Mouse (Mus musculus) ovary, adult 10 weeks (tissue): ENCODE results near the gene Aggf1. TPM values are rescaled to one million over a fixed set of nuclear protein-coding genes. Genes with fewer than 3 reads are reported as not detected.

Experiments
- polyA plus RNA-seq: library from polyadenylated mRNA; stranded (reverse); fragments of 350-450 nt; fragmentation: Illumina TruSeq; extraction: RNeasy Lipid Tissue Mini Kit (QIAGEN cat#74804); gene quantifications from one replicate; pipeline ENCODE4 v1.2.3, GENCODE M21; 2014

Aggf1 gene
- polyA plus RNA-seq: 42.6 TPM

GRCm38 (mm10) chr13:95374701-95375553, at the start of gene Aggf1:
Gene Aggf1, minus strand, starts transcription at chr13:95375352.

GRCm38 (mm10) chr13:95323400-95323799, 51.8 kb downstream of the Aggf1 start, which contains the start of gene Zbed3:
Gene Zbed3, plus strand, starts transcription at chr13:95323612.

Other genes with a start within 250 kb of the Aggf1 start
- 23.7 TPM for gene Pde8b, start 125.0 kb downstream of the Aggf1 start, polyA plus RNA-seq
- 157 TPM for gene Zbed3, start 51.7 kb downstream of the Aggf1 start, polyA plus RNA-seq
- not detected for gene Crhbp, start 69.6 kb upstream of the Aggf1 start, polyA plus RNA-seq
- not detected for gene S100z, start 103.4 kb upstream of the Aggf1 start, polyA plus RNA-seq
- gene F2rl1, start 149.9 kb upstream of the Aggf1 start, polyA plus RNA-seq: 2.1 TPM
- gene F2r, start 243.1 kb upstream of the Aggf1 start, polyA plus RNA-seq: 45.3 TPM